Mouse (Mus musculus): ENCODE results near the gene BC037034.

Gene BC037034

DNA sequence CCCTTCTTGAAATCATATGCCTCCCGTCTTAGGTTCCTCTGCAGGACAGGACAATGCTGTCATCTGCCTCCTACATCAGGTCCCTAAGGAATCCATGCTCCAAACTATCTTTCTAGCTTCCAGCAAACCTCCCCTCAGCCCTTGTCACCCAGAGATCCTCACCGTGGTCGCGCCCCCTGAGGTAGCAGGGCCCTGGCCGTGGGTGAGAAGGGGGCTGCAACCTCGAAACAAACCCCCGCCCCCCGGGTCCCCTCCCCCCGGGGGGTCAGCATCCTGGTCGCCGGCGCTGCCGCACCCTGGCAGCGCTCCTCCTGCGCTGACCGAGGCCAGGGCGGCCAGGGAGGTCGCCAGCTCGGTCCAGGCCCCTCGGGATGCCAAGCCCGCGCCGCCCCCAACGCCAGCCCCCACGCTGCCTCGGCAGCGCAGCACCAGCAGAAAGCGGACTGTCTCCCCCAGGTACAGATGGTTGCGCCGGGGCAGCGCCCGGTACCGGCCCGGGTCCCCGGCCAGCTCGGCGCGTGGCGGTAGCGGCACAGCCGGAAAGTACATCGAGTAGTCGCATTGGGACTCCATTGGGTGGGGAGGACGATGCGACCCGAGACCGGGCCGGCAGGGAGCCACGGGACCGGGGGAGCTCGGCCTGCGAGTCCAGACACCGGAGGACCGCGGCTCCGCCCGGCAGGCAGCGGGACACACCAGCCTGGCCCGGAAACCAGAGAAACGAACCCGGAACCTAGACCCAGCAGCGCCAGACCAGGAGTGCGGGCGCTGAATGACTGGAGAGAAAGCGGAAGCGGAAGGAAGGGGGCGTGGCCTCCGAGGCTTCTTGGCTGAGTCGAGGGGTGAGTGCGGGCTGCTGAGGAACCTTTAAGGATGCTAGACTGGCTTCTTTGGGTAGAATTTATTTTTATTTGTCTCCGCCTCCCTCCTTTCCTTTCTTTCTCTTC is at the start of gene BC037034:
Gene BC037034 (minus strand): TSS at position 774 of the 947 bp plus-strand sequence.
- DNase-seq (ENCODE audit: low read depth, low spot score): peak; percentile 75

DNA sequence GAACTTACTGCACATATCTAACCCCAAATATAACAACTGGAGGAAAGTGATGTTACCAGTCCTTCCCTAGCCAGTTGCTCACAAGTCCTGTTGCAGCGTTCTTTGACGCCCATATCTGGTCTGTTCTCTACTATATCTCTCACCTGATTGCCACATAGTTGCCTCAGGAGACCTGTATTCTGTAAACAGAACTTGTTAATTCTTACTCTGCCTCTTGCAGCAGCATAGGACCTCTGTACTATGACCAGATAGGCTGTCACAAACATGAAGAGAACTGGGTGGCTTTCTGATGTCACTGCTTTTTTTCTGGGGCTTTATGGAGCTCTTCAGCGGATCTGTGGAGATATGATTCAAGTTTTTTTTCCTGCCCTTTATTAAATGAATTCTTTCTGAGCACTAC is 49.0 kb upstream of the BC037034 start:
- DNase-seq (ENCODE audit: low read depth, low spot score): no peak

DNA sequence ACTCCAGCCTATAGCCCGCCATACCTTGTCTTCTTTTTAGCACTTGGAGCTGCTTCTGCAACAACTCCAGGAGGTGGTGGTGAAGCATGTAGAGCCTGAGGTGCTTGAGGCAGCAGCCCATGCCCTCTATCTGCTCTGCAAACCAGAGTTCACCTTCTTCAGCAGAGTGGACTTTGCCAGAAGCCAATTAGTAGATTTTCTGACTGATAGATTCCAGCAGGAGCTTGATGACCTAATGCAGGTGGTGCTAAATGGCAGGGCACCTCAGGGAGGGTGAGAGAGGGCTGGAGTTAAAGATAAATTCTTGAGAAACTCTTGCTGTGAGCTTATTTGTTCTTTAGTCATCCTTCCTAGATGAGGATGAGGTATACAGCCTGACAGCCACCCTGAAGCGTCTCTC is 35.8 kb upstream of the BC037034 start:
- no peak for DNase-seq (ENCODE audit: low read depth, low spot score)

DNA sequence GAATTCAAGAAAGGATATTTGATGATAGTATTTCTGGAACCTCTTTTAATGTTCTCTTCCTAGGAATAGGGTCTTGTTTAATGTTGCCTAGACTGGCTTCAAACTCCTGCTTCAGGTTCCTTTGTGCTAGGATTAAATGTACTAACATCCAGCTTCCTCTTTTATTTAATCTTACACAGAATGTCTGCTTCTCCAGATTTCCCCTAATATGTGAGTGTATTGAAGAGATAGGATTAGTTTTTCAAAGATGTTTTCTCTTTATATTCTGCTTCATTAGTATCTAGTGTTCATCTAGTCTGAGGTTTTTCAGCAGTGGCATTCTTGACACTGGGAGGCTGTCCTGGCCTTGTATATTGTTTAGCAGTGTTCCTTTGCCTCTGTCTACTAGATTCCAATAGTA is 30.3 kb upstream of the BC037034 start:
- DNase-seq (ENCODE audit: low read depth, low spot score): no peak

DNA sequence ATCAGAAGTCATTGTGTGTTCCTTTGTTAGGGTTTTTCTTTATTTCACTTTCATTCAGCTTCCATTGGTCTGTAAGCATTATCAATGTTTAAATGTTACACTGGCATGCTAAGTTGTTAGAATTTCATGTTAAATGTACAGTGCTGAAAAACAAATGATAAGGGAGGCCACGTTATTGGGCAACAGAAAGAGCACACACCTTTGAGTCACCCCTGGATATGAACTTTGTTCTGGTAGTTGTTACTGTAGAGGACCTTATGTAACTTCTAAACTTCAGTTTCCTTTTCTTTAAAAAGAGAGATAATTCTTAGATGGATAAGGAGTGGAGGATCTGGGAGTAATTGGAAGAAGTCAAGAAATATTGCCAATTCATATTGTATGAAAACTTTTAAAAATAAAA is 27.8 kb upstream of the BC037034 start:
- no peak for DNase-seq (ENCODE audit: low read depth, low spot score)

DNA sequence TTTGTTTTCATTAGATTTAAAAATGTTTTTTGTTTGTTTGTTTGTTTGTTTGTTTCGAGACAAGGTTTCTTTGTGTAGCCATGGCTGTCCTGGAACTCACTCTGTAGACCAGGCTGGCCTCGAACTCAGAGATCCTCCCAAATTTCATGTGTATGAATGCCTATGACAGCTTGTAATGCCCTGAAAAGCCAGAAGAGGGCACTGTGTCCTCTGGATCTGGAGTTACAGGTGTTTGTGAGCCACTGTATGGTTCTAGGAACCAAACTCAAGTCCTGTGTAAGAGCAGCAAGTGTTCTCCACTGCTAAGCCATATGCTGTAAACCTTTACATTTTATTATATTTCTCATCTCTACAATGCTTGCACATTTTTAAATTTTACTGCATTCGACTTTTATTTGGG is 24.0 kb upstream of the BC037034 start:
- no peak for DNase-seq (ENCODE audit: low read depth, low spot score)

DNA sequence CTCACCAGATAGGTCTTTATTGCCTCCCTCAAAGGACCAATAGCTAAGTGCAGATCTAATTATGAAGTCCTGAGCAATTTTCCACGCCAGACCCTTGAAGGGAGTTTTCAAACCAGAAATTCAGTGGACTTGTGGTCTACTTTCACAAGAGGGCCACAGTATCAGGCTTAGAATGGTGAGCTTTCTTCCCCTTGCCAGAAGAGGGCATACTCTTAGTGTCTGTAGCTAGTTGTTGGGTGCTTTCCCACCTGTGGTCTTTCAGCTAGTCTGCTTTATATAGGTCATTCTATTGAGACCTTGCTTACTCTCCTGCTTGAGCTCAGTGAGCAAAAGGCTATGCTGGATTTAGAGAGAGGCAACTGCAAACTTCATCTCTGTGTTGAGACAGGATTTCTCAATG is 19.7 kb upstream of the BC037034 start:
- DNase-seq (ENCODE audit: low read depth, low spot score): no peak

DNA sequence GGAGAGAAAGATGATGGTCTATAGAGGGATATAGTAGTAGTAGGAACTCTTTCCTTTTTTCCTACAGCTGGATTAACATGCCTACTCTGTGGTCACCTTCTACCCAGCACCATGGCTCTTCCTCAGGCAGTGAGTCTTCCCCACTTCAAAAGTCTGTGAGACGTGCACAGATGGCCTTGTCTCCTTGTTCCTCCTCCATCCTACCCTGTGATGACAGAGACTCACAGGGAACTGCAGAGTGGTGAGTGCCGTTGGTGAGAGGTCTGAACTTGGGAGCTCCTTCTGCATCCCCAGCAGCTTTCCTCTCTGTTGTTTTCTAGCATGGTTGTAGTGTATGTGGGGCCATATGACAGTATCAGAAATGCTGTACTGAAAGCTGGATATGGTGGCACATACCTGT is 18.0 kb upstream of the BC037034 start:
- no peak for DNase-seq (ENCODE audit: low read depth, low spot score)

DNA sequence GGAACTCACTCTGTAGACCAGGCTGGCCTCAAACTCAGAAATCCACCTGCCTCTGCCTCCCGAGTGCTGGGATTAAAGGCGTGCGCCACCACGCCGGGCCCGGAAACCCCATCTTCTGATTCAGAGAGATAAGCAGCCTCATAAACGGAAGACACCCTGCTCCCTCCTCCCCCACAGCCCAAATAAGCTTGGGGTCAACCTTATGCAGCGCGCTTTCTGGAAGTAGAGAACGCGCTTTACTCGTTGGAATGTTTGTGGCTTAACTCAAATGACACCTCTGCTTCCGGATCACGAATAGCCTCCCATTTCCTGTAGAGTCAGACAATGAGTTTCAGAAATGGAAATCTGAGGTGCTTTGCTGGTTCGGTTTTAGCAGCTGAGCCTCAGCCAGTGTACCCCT is 17.0 kb upstream of the BC037034 start:
- DNase-seq (ENCODE audit: low read depth, low spot score): no peak

DNA sequence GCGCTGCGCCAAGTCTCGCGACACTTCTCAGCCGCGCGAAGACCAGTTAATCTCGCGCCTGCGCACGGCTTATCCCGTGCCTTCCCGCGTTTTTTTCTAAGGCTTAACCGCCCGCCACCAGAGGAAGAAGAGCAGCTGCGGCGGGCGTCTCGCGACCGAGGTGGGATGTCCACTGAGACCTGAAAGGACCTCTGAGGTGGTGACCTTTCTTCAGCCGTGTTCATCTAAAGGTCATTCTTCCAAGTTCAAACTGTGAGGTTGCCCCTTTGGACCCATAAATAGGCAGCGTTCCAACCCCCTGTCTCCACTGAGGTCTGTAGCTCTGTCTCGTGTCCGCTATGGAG is 16.6 kb upstream of the BC037034 start:
- DNase-seq (ENCODE audit: low read depth, low spot score): no peak

DNA sequence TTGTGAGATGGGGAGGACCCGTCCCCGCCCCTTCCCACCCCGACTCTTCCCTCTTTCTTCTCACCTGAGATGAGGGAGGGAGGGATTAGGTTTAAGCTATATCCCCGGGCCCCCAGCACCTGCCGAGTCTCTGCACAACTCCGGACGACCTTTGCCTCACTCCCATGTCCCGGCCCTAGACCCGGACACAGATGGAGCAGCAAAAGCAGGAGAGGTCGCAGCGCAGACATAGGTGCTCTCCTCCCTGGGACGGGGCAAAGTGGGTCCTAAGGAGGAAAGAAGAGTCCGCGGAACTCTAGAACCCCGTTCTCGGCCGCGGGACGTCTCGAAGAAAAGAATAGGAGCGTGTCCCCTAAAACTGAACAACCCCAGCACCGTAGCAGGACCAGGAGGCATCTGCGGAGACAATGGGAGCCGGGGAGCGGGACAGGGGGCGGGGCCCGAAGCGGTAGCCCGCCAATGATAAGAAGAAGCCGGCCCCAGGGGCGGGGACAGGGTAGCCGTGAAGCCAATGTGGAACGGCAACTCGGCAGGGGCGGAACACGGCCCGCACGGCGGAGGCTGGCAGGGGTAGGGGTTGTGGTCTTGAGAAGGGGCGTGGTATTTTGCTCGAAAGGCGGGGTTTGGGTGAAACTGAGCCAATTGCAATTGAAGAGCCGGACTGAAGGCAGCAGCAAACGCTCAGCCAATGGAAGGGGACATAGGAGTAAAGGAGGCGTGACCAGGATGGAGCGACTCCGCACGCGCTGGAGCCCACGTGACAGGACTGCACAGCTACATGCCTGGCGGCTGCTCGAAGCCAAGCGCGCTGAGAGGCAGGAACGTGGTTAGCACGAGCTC is 16.0 kb upstream of the BC037034 start, which contains the start of the genes Gm43720, Gpc2 and Stag3:
Gene Gm43720 (minus strand): TSS at position 374 of the 840 bp plus-strand sequence.
Gene Gpc2 (minus strand): TSS at position 421 of the 840 bp plus-strand sequence.
Gene Stag3 (plus strand): TSS at position 656 of the 840 bp plus-strand sequence.
- peak; percentile 64 for DNase-seq (ENCODE audit: low read depth, low spot score)

DNA sequence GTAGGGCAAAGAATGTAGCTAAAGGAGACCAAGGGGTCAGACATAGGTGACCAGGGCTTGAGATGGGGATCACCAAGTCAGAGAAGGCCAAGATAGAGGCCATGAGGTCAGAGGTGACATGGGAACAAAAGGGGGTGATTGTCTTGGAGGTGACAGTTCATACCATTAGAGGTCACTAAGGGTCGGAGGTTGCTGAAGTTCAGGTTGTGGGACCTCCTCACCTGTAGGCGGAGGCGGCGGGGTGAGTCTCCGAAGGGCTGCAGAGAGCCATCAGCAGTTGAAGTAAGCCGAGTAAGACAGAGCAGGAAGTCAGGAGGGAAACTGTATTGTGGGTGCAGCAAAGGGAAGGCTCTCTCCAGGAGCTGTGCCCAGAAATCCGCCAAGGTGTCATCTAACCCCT is 14.2 kb upstream of the BC037034 start:
- no peak for DNase-seq (ENCODE audit: low read depth, low spot score)

DNA sequence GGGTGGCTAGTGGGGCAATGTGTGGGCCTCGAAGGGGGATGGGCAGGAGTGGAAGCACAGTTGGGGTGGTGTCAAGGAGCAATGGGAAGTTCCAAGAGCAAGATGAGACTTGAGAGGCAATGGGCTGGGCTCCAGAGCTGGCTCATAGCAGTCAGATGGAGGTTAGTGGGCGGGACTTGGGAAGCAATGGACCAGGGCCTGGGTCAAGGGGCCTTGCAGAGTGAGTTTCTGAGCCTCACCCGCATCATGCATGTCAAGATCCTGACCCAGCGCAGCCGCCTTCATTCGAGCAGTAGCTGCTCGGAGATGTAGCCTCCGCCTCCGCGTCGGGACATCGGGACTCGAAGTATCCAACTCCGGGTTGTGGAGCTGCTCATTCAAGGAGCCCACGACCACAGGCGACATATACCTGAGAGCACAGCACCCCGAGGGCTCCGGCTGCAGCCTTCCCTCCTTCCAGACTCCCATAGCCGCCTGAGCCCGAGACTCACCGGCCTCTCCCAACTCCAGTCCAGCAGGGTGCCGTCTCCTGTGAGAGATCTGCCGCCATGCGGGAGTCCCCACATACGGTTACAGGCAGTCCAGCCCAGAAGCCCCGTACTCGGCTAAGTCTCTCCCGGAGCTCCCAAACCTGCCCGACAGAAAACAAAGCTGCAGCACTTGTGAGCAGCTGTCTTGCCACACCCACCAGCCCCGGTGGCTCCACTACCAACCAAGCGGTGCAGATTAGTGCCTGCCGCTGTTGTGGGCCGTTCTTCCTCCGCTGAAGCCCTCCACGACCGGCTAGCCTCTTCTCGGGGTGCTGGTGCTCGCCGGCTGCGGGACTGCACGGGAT is 11.6 kb upstream of the BC037034 start:
- no peak for DNase-seq (ENCODE audit: low read depth, low spot score)

DNA sequence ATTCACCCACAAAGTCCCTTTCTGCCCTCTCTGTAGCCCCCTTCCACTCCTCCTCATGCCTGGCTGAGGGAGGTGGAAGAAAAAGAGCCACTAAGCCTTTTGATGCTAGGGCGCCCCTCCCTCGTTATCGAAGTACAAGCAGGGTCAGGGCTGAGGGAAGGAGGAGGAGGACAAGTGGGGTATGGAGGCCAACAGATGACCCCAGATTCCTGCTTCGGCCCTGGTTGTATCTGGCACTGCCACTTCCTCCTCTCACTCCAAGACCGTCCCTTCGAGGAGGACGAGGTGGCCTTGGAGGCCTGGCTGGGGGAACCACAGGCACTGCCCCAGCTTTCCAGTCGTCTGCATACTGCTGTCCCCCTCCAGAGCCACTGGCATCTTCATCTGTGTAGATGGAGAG is 10.4 kb upstream of the BC037034 start:
- DNase-seq (ENCODE audit: low read depth, low spot score): no peak

DNA sequence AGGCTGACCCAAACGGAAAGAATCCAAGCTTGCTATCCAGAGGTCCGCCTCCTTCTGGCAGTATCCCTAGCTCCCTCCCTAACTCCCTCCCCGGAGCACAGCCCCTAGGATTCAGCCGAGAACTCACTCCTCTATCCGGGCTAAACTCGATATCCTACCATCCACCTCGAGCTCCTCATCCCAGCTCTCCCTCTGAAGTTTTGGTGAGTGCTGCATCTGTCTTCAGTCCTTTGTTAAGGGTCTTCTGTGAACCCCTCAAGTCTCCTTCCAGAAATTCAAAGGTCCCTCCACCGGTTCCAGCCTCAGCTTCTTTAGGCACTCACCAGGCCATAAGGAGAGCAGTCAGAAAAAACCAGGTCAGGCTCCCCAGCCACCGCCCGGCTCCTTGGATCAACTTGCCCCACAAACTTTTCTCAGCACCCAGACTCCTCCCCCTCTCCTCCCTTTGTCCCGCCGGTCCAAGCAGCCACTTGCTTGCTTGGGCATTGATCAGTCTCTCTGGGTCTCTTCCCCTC is 8.6 kb upstream of the BC037034 start, which contains the start of gene Gal3st4:
Gene Gal3st4 (minus strand): TSS at position 432 of the 515 bp plus-strand sequence.
- DNase-seq (ENCODE audit: low read depth, low spot score): no peak

DNA sequence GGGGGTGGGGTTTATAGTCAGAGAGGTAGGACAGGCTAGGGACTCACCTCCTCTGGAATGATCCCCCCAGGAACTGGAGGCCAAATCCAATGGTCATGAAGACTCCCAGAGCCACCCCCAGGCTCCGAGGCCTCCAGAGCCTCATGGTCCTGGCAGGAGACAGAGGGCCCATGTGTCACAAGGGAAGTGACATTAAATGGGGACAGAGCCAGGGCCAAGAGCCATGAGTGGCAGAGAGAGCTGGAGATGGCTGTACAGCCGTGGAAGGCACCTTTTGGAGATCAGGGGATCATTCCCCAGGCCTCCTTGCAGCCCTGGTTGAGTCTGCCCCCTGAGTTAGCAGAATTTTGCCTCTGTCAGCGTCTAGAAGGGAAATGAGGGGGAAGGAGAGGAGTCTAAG is 7.4 kb upstream of the BC037034 start:
- DNase-seq (ENCODE audit: low read depth, low spot score): no peak

DNA sequence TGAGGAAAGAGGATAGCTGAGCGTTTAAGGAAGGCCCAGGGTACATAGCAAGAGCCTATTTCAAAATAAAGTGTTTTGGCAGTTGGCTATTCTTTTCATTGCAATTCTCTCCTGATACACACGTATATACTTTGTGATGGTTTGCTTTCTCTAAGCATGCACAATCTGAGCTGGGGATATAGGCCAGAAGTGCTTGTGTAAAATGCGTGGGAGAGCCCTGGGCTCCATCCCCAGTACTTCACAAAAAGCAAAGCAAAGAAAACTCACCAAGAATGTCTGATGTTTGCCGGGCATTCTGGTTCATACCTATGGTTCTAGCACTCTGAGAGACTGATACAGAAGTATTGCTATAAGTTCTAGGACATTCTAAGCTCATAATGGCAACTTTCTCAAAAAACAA is 5.1 kb upstream of the BC037034 start:
- DNase-seq (ENCODE audit: low read depth, low spot score): no peak

DNA sequence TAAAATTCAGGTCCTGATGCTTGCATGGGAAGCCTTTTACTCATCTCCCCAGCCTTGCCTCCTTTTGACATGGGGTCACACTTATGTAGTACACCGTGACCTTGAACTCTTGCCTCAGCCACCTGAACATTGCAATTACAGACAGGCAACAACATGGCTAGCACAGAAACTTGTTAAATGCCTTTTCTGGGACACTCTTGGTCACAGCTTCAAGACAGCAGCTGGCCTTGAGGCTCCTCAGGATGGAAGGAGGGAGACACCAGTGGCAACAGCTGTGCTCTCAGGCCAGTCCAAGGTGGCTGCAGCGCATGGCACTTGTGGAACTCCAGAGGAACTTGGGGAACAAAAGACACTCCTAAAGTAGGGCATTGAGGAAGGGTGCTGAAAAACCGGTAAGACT is 3.3 kb upstream of the BC037034 start:
- DNase-seq (ENCODE audit: low read depth, low spot score): no peak

DNA sequence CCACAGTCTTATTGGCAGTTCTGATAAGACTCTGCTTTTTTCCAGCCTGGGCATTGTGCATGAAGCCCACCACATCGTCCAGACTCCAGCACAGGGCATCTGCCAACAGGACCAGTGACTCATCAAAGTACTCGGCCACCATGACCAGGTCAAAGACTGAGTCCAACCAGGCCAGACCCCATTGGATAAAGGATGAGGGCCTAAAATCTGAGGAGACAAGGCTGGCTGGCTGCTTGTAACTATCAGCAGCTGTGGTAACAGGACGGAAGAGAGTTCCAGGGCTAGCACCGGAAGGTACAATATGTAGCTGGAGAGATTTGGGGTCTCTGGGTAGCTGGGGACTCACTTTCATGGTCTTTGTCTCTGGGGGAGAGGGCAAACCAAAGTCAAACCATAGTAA is 1.9 kb upstream of the BC037034 start:
- no peak for DNase-seq (ENCODE audit: low read depth, low spot score)

DNA sequence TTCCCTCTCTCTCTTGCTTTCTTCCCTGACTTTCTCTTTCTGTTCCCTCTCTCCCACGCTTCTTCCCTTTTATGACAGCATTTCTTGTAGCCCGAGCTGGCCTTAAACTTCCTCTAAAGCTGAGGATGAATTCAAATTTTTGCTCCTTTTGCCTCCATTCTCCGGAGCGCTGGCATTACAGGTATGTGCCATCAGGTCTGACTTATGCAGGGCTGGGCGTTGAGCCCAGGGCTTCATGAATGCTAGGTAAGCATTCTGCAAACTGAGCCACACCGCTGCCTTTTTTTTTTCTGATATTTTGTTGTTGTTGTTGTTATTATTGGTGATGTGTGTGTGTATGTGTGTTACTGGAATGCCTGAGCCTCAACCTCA is 360 bp upstream of the BC037034 start:
- no peak for DNase-seq (ENCODE audit: low read depth, low spot score)

DNA sequence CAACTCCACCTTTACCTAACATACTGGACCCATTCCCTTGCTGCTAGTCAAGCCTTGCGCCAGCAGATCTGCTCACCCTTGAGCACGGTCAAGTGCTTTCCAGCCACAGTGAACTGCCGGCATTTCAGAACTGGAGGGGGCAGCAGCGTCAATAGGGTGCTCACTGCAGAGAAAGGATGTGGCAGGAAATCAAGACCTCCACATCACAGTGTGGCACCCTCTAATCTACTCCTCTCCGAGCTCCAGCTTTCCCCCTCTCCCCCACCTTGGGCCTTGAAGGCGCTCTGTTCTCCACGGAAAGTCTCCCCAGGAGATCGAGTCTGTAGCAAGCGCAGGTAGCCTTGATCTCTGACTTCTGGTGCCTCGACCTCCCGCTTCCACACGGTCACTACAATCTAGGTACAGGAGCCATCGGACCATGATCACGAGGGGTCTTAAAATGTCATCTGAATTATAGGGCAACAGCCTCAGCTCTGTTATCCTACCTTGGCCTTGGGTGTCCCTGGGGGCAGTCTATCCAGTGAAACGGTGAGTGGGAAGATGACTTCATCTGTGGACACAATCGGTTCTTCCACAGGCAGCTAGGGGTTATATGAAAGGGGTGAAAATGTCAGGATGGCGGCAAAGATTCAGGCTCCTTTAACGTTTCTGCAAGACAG is 1.1 kb downstream of the BC037034 start:
- DNase-seq (ENCODE audit: low read depth, low spot score): no peak
